Mouse (Mus musculus) spleen, embryonic (tissue): ENCODE data around the gene Plekha5.
"Not testable (repeated sequence)": the region's sequence is repeated elsewhere in the genome, so short reads cannot be mapped to it uniquely, and the experiment has no call there.

Source experiments
- CTCF ChIA-PET: fragments of 350-600 bp; sonication (Branson Sonifier 250); formaldehyde crosslinking; loops from one replicate; lab custom pipeline; 2022; lab: Charles Lee

The Plekha5 gene

GRCm38 (mm10) chr6:140523600-140523999, 99.7 kb downstream of the Plekha5 start:
- CTCF ChIA-PET = no interaction called here

GRCm38 (mm10) chr6:140528414-140528813, 104.6 kb downstream of the Plekha5 start:
- CTCF ChIA-PET = no interaction called here

- CTCF ChIA-PET = not testable (repeated sequence)
Observed at GRCm38 (mm10) chr6:140532858-140533257, 109.0 kb downstream of the Plekha5 start.

DNA sequence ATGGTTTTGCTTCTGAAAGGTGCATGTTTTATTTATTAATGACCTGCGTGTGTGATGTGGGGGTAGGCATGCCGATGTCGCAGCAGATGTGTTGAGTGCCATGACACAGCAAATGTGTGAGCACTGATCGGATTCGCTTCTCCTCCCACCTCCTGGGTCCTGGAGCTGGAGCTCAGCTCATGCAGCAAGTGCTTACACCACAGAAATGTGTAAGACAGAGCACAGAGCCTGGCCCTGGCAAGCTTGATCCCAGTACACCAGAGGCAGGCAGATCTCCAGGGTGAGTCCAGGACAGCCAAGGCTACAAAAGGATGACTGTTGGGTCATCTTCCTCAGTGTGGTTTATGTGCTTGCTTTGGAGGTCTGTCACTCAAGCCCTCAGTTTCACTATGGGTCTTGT, 109.8 kb downstream of the Plekha5 start:
- CTCF ChIA-PET = no interaction called here

GRCm38 (mm10) chr6:140535504-140535903, 111.7 kb downstream of the Plekha5 start:
- CTCF ChIA-PET = no interaction called here

DNA sequence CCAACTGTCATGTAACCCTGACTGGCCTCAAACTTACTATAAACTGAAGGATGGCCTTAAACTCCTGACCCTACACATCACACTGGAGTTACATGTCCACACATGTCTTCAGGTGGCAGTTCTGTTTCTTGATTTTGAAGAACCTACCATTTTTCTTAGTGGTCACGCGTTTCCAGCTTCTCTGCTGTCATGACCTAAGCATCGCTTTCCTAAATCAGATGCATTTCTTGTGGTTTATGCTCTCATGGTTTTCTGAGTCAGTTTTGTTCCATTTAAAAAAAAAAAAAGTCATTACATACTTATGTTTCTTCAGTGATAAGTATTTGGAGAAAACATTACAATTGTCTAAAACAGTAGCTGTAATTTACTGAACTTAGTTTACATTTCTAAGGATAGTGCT, 118.1 kb downstream of the Plekha5 start:
- CTCF ChIA-PET = no interaction called here

DNA sequence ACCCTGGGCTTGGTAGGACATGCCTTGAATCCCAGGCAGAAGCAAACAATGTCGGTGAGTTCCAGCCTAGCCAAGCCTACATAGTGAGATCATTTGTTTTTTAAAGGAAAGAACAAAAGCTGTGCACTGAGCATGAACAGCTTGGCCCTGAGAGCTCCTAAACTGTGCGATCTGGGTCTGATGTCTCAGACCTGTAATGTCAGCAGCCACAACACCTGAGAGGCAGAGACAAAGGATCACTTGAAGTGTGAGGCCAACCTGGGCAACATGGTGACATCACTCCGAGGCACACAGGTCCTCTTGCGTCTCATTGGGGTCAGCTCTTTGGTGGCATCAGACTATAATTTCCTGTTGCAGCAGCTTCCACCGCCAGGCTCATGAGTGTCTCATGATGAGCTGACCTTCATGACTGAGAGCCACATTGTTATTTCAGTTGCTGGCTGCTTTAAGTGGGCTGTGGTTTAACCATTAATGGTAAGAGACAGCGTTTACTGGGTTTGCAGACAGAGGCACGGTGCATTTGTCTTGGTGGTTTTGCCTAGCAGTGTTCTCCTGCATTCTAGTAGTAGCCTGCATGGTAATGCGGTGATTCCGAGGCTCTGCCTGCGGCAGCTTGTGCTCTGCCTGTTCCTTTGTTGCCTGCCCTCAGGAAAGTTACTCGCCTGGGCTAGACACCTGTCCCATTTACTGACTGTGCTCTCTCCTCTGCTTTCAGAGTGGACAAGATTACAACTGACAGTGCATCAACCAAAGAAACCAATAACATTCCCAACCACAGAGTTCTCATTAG, 119.3 kb downstream of the Plekha5 start:
- CTCF ChIA-PET = no interaction called here

DNA sequence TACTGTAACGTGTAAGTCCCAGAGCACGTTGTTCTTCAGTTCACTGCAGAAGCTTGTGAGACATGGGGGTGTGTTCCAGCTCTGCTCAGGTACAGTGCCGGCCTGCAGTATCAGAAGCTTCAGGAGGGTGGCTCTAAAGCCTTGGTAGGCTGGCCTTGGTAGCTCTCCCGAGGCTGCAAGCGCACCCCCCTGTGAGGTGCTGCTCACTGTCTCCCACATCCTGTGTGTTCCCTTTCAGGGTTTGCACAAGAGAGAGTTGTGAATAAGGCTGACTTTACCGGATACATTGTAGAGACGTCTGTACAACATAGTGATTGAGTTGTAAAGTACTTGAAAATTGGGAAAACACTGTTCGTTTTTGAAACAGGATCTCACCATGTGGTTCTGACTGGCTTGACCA, 122.2 kb downstream of the Plekha5 start:
- CTCF ChIA-PET = no interaction called here

DNA sequence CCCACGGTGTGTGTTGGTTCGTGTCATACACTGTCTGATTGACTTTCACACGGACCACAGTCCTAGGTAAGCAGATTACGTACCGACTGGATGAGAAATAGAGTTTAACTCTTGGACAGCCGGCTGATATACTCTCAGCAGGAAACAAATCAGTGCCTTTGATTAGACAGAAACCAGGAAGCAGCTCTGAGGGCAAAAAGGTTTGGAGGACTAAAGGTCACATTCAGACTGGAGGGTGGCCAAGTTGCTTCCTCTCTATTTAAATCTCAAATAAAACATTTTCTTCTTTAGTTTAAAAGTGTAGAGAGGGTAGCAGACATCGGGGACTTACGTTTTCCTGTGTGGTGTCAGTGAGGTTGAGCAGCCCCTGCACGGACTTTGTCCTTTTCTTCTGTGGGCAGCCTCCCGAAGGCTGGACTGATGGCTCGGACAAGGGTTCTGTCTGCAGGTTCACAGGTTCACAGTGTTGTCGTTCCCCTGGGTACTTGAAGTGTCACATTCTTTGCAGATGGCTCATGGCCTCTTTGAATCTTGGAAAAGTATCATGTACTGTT, 122.9 kb downstream of the Plekha5 start:
- CTCF ChIA-PET = no interaction called here

DNA sequence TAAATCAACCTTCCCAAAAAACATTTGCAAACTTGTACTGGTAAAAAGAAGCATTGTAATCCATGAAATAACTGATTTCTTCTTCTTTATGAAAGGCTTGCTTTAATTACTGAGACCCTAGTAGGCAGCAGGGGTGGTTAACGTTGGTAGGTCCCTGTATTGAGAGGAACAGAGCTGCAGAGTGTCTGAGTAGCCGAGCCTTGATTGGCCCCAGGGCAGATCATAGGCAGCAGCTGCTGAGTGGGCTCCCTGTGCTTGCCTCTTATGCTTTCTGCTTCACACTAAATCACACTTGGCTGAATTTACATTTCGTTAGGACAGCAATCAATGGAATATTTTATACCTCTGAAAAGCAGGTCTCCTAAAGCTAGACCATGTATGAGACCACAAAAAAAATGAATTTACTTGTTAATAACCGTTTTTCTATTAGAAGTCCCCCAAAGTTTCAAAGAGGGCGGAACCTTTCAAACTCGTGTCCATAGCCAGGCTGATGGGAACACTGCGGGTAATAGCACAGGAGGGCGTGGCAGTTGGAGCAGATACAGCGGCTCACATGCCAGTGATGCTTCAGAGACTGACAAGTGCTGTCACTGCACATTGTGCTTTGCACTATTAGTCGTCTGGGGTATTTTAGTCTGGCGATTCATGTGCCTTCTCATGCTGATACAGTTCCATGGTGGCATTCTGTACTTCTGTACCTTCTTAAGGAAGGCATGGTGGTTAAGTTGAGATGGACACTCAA, 123.5 kb downstream of the Plekha5 start:
- CTCF ChIA-PET = no interaction called here

GRCm38 (mm10) chr6:140548082-140548769, 124.4 kb downstream of the Plekha5 start:
- CTCF ChIA-PET = no interaction called here

DNA sequence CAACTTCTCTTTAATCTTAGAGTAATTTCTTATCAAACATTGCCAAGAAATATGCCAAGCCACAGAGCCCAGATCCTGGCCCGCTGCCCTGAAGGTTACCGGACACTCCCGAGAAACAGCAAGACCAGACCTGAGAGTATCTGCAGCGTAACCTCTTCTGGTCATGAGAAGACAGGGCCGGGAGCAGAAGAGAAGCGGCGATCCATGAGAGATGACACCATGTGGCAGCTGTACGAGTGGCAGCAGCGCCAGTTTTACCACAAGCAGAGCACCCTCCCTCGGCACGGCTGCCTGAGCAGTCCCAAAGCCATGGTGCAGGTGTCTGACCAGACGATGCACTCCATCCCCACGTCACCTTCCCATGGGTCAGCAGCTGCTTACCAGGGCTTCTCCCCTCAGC, 126.9 kb downstream of the Plekha5 start:
- CTCF ChIA-PET = interaction anchor here (0.7 kb wide), 1 partner anchor 21 kb away, joined by 3 read pairs; no protein-coding TSS in a partner anchor

GRCm38 (mm10) chr6:140554261-140554660, 130.4 kb downstream of the Plekha5 start:
- CTCF ChIA-PET = no interaction called here

DNA sequence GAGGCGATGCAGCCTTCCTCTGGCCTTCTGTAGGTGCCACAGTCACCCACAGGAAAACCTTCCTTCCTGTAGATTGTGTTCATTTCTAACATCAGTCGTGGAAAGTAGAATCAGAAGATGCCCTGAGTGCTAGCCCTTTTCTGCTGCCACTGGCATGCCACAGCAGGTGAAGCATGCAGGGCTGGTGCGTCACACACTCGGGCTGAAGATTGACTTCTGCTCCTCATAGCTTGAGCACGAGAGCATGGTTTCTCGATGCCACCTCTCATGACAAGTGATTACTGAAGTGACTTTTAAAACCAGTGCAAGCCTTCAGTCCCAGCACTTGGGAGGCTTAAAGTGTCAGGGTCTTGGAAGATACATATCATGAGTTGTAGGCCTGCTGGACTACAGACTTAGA, 135.6 kb downstream of the Plekha5 start:
- CTCF ChIA-PET = no interaction called here

- CTCF ChIA-PET = no interaction called here
Observed at GRCm38 (mm10) chr6:140561151-140561916, 137.5 kb downstream of the Plekha5 start.

GRCm38 (mm10) chr6:140561917-140562590, 138.2 kb downstream of the Plekha5 start:
- CTCF ChIA-PET = no interaction called here

GRCm38 (mm10) chr6:140567199-140567598, 143.3 kb downstream of the Plekha5 start:
- CTCF ChIA-PET = no interaction called here

GRCm38 (mm10) chr6:140567897-140568296, 144.0 kb downstream of the Plekha5 start:
- CTCF ChIA-PET = no interaction called here

DNA sequence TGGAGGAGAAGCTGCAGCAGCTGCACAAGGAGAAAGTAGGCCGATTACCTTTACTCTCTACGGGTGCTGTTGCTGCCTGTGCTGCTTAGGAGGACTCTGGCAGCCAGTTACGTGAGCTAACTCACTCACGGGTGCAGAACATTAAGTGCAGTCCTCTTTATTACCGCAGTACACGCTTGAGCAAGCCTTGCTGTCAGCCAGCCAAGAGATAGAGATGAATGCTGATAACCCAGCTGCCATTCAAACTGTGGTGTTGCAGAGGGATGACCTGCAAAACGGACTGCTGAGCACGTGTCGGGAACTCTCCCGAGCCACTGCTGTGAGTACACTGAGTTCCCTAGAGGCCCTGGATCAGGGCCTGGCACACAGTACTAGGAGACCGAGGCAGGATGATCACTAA, 146.3 kb downstream of the Plekha5 start:
- CTCF ChIA-PET = no interaction called here

- CTCF ChIA-PET = no interaction called here
Observed at GRCm38 (mm10) chr6:140574943-140575342, 151.1 kb downstream of the Plekha5 start.

- CTCF ChIA-PET = no interaction called here
Observed at GRCm38 (mm10) chr6:140576133-140576532, 152.3 kb downstream of the Plekha5 start.
